Mouse (Mus musculus) mouse trophoblast stem cell (cell line): ENCODE data around the gene Atad5.
"Not testable (repeated sequence)": the region's sequence is repeated elsewhere in the genome, so short reads cannot be mapped to it uniquely, and the experiment has no call there.

Experiments
- in situ Hi-C, 2 experiments: fragments of 300-500 bp; cut with MseI, MboI; formaldehyde crosslinking; loops; 2 replicates in 1 of 2; 3 replicates in 1 of 2; pipeline ENCODE4 v1.15.1; 2025

Gene Atad5

DNA sequence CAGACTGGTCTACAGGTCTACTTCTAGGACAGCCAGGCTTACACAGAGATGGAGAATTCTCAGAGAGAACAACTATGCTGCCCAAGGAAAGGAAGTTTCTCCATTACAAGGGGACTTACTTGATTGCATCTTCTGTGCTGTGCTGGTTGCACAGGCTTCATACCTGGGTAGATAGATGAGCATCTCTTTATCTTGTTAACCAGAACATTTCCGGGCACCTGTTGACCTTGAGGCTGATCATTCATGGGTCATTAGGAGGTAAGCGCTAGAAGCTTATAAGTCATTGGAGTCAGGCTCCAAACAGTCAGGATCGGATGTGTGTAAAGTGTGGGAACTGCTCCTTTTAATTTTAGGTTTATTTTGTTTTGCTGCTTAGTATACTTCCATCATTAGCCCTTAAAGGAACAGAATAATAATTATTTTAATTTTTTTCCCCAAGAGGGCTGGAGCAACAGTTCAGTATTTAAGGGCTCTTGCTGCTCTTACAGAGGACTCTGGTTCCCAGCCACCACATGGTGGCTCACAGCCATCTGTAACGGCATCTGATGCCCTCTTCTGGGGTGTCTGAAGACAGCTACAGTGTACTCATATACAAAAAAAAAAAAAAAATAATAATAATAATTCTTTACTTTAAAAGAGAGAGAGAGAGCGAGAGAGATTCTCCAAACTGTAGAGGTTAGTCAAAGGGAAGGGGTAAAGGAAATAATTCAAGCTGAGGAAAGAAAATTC, 92.0 kb downstream of the Atad5 start:
- in situ Hi-C loops, result no loop called here

DNA sequence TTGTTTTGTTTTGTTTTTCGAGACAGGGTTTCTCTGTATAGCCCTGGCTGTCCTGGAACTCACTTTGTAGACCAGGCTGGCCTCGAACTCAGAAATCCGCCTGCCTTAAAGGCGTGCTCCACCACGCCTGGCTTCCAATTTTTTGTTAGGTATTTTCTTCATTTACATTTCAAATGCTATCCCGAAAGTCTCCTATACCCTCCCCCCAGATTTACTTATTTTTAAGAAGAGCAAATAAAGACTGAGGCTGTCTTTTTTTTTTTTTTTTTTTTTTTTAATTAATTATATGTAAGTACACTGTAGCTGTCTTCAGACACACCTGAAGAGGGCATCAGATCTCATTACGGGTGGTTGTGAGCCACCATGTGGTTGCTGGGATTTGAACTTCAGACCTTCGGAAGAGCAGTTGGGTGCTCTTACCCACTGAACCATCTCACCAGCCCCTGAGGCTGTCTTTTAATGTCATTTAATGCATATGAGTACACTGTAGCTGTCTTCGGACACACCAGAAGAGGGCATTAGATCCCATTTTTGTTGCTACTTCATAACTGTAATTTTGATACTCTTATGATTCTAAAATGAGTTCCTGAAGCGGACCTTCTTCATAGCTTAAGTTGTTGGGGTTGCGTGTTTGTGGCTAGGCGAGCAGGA, 94.0 kb downstream of the Atad5 start:
- in situ Hi-C loops, result not testable (repeated sequence)

DNA sequence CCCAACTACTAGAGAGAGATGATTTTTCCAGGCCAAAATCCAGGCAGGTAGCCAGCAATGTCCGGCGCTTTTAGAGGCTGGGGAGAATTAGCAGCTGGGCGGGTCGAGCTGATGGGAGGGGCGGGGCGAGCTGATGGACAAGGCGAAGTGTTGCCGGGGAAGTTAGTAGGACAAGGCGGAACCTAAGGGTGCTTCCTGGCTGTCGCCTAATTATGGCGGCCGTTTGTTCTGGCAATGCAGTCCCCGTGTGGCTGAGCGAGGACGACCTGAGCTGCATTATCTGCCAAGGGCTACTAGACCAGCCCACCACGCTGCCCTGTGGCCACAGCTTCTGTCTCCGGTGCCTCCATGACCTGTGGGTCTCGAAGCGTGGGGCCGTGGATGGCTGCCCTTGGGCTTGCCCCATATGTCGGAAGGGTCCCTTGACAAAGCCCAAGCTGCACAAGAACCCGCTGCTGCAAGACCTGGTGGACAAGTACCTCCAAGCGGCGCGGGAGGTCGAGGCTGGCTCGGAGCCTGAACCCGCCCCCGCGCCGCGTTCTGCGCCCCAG, 94.6 kb downstream of the Atad5 start, which contains the start of gene Rnf135:
Gene Rnf135 (plus strand): TSS at position 147 of the 551 bp plus-strand sequence.
- in situ Hi-C loops, result no loop called here

DNA sequence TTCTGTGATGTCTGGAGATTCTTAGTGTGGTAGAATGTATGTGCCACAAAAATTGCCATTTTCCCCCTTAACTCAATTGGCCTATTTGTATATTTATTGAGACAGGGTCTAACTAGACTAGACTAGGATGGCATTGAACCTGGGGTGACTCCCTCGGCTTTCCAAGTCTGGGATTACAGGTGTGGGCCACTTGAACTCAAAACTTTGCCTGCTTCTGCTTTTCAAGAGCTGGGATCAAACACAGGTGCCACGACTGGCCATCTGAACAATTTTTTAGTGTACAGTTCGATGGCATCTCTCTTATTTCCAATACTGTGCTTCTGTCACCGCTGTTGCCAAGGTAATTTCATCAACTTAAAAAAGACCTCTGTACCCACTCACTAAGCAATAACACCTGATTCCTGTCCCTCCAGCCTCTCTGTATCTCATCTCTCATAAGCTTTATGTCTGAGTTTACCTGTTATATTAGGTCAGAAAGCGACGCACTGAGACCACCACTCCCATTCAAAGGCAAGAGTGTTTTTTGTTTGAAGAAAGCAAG, 95.4 kb downstream of the Atad5 start:
- in situ Hi-C loops, result no loop called here
